Mouse (Mus musculus): ENCODE data around the gene Ntrk1. TPM values are rescaled to one million over a fixed set of nuclear protein-coding genes. Genes with fewer than 3 reads are reported as not detected.
A peak's percentile ranks its signal among the peaks of the same experiment; 100 is the strongest.

Ntrk1 gene
- total and polyA plus RNA-seq, 3 experiments = 0.47 to 1.6 (median 0.55) TPM

DNA sequence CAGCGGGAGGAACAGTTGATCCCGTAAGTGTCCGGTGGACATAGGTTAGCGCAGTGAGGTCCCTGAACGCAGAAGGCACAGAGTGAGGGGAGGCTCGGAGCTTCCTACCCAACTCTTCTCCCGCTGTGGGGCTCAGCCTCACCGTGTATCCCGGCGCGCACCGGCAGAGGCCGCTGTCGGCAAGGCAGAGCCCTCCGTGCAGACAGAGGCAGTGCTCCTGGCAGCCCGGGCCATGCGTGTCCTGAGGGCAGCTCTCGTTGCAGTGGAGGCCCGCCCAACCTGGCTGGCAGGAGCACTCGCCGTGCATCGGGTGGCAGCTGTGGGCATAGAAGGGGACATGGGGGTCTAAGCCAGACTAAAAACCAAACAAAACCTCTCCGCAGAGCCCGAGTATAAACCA lies 39.0 kb downstream of the Ntrk1 start:
- TF ChIP-seq POLR2A (IDR thresholded peaks at IDR 0.05; ENCODE audit: low read depth, low read length) (no peak), SMC3 (IDR thresholded peaks at IDR 0.05; ENCODE audit: low read depth, low read length) (peak; percentile 86), CTCF (conservative IDR thresholded peaks at IDR 0.05 in 1 of 2, IDR thresholded peaks at IDR 0.05 in 1 of 2; ENCODE audit: low read depth in 2 of 2, low read length in 2 of 2) (peak; percentile 46 to 95), GABPA (IDR thresholded peaks at IDR 0.05; ENCODE audit: insufficient replicate concordance, low read depth, low read length) (no peak), TCF12 (IDR thresholded peaks at IDR 0.05; ENCODE audit: low read depth, low read length) (no peak), ZC3H11A (IDR thresholded peaks at IDR 0.05; ENCODE audit: low read depth, low read length) (0 out of 2 replicates have a peak, but pooled peaks have one; percentile 21), BHLHE40 (IDR thresholded peaks at IDR 0.05; ENCODE audit: low read depth, low read length) (peak; percentile 2; the same call in 1 of the 2 replicates), MEF2A (IDR thresholded peaks at IDR 0.05; ENCODE audit: borderline replicate concordance, low read depth, low read length) (0 out of 2 replicates have a peak, but pooled peaks have one; percentile 21), NRF1 (IDR thresholded peaks at IDR 0.05; ENCODE audit: low read depth, low read length) (peak; percentile 23; the same call in 1 of the 2 replicates), RAD21 (IDR thresholded peaks at IDR 0.05; ENCODE audit: low read depth, low read length) (peak; percentile 91)
- no peaks in the 10 kb centered on the region for H3K36me3 ChIP-seq (replicated peaks in 1 of 2; ENCODE audit: control insufficient read depth in 1 of 2, insufficient read depth in 1 of 2, low read length in 1 of 2)
- H3K9me3 ChIP-seq (replicated peaks; ENCODE audit: low read length) = no peaks in the 10 kb centered on the region
- no peak overlapping the region for H3K9ac ChIP-seq (ENCODE audit: insufficient read depth, low read depth)
- dilution Hi-C loops (cut with MboI; ENCODE audit: extremely low pct_ligation_motif_present, extremely low pct_unique_long_range_greater_than_20kb, low sequenced_read_pairs) = no loop called here
- H3K4me3 ChIP-seq (replicated peaks in 1 of 3; ENCODE audit: low read depth in 2 of 3, low read length in 2 of 3, poor library complexity in 1 of 3) = no peak overlapping the region
- peaks cover 66% of the 10 kb centered on the region for H3K27me3 ChIP-seq (replicated peaks)
- H3K4me1 ChIP-seq (ENCODE audit: control insufficient read depth in 1 of 2, insufficient read depth in 2 of 2) = 0 out of 4 replicates have a peak, but pooled peaks cover 2 to 3% of the 10 kb centered on the region in 2 experiments
- H3K4me2 ChIP-seq (ENCODE audit: insufficient read depth, low read depth, poor library complexity, severe bottlenecking) = 0 out of 2 replicates have a peak overlapping the region, but pooled peaks have one; percentile 39
- in situ Hi-C loops (cut with MboI; ENCODE audit: low pct_ligation_motif_present, low pct_unique_long_range_greater_than_20kb, low sequenced_read_pairs) = no loop called here
- H3K79me2 ChIP-seq (replicated peaks; ENCODE audit: control insufficient read depth, extremely low read depth, insufficient read depth, poor library complexity, severe bottlenecking) = no peaks in the 10 kb centered on the region
- peak; percentile 60 for DNase-seq (ENCODE audit: extremely low read depth)
- no peak overlapping the region for H3K27ac ChIP-seq (ENCODE audit: insufficient read depth, low read depth)

DNA sequence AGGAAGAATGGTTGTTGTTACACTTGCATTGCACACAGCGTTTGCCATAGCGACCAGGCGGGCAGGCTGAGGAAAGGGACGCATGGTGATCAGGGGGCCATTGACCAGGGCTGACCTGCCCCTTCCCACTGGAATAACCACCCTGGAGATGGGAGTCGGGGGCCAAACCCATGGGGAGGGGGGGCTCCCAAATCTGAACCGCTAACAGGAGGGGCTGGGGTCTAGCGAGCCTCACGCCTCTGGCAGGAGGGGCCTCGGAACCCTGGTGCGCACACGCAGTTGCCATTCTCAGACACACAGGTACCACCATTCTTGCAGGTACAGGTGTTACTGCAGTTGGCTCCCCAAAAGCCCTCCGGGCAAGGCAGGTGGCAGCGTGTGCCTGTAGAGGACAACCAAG lies 41.1 kb downstream of the Ntrk1 start:
- Histone ChIP-seq H3K9ac (ENCODE audit: insufficient read depth, low read depth) (no peak overlapping the region), H3K27me3 (replicated peaks) (peaks cover 79% of the 10 kb centered on the region), H3K4me3 (replicated peaks in 1 of 3; ENCODE audit: low read depth in 2 of 3, low read length in 2 of 3, poor library complexity in 1 of 3) (no peak overlapping the region), H3K79me2 (replicated peaks; ENCODE audit: control insufficient read depth, extremely low read depth, insufficient read depth, poor library complexity, severe bottlenecking) (no peaks in the 10 kb centered on the region), H3K4me1 (ENCODE audit: control insufficient read depth in 1 of 2, insufficient read depth in 2 of 2) (peaks cover 2 to 6% of the 10 kb centered on the region in 2 experiments; a peak in 1 of 4 replicates), H3K9me3 (replicated peaks; ENCODE audit: low read length) (no peaks in the 10 kb centered on the region), H3K27ac (ENCODE audit: insufficient read depth, low read depth) (no peak overlapping the region), H3K36me3 (replicated peaks in 1 of 2; ENCODE audit: control insufficient read depth in 1 of 2, insufficient read depth in 1 of 2, low read length in 1 of 2) (no peaks in the 10 kb centered on the region), H3K4me2 (ENCODE audit: insufficient read depth, low read depth, poor library complexity, severe bottlenecking) (no peak overlapping the region)
- dilution Hi-C loops (cut with MboI; ENCODE audit: extremely low pct_ligation_motif_present, extremely low pct_unique_long_range_greater_than_20kb, low sequenced_read_pairs) (no loop called here), in situ Hi-C loops (cut with MboI; ENCODE audit: low pct_ligation_motif_present, low pct_unique_long_range_greater_than_20kb, low sequenced_read_pairs) (no loop called here)
- TF ChIP-seq POLR2AphosphoS2 (IDR thresholded peaks at IDR 0.05; ENCODE audit: low read depth, low read length) = no peak
- no peak for DNase-seq (ENCODE audit: extremely low read depth)

DNA sequence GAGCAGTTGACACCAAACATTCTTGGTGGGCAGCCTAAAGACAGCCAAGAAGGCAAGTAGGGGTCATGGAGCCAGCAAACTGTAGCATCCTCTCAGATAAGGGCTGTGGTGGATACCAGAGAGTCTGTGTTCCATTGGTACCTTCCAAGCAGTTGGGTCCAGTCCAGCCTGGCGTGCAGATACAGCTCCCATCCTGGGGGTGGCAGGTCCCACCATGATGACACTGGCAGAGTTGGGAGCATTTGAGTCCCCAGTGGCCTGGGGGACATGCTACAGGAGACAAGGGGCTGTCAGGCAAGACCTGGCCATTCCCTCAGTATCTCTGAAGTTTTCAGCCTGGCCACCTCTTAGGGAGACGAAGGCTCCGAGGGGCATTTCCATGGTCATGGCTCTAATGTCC lies 42.4 kb downstream of the Ntrk1 start:
- H3K4me1 ChIP-seq (ENCODE audit: control insufficient read depth in 1 of 2, insufficient read depth in 2 of 2) = peaks cover 2 to 6% of the 10 kb centered on the region in 2 experiments; a peak in 1 of 4 replicates
- dilution Hi-C loops (cut with MboI; ENCODE audit: extremely low pct_ligation_motif_present, extremely low pct_unique_long_range_greater_than_20kb, low sequenced_read_pairs) (no loop called here), in situ Hi-C loops (cut with MboI; ENCODE audit: low pct_ligation_motif_present, low pct_unique_long_range_greater_than_20kb, low sequenced_read_pairs) (no loop called here)
- no peak for DNase-seq (ENCODE audit: extremely low read depth)
- H3K4me3 ChIP-seq (replicated peaks in 1 of 3; ENCODE audit: low read depth in 2 of 3, low read length in 2 of 3, poor library complexity in 1 of 3) = no peak overlapping the region
- H3K9ac ChIP-seq (ENCODE audit: insufficient read depth, low read depth) = no peak overlapping the region
- H3K9me3 ChIP-seq (replicated peaks; ENCODE audit: low read length) = no peaks in the 10 kb centered on the region
- H3K27ac ChIP-seq (ENCODE audit: insufficient read depth, low read depth) = no peak overlapping the region
- no peaks in the 10 kb centered on the region for H3K79me2 ChIP-seq (replicated peaks; ENCODE audit: control insufficient read depth, extremely low read depth, insufficient read depth, poor library complexity, severe bottlenecking)
- peaks cover 74% of the 10 kb centered on the region for H3K27me3 ChIP-seq (replicated peaks)
- TF ChIP-seq ZMIZ1 (IDR thresholded peaks at IDR 0.05; ENCODE audit: low read depth, low read length) = no peak
- TF ChIP-seq BHLHE40 (IDR thresholded peaks at IDR 0.05; ENCODE audit: low read depth, low read length) = no peak
- TF ChIP-seq HCFC1 (IDR thresholded peaks at IDR 0.05; ENCODE audit: low read depth, low read length) = no peak
- no peak for TF ChIP-seq NRF1 (IDR thresholded peaks at IDR 0.05; ENCODE audit: low read depth, low read length)
- TF ChIP-seq CHD2 (IDR thresholded peaks at IDR 0.05; ENCODE audit: low read length) = no peak
- TF ChIP-seq MEF2A (IDR thresholded peaks at IDR 0.05; ENCODE audit: borderline replicate concordance, low read depth, low read length) = no peak
- no peaks in the 10 kb centered on the region for H3K36me3 ChIP-seq (replicated peaks in 1 of 2; ENCODE audit: control insufficient read depth in 1 of 2, insufficient read depth in 1 of 2, low read length in 1 of 2)
- no peak overlapping the region for H3K4me2 ChIP-seq (ENCODE audit: insufficient read depth, low read depth, poor library complexity, severe bottlenecking)
